Mouse (Mus musculus) liver, adult 2 months (tissue): ENCODE data around the gene Smndc1. TPM values are rescaled to one million over a fixed set of nuclear protein-coding genes. Genes with fewer than 3 reads are reported as not detected.

Experiments used
- DNase-seq: peaks from one replicate; pipeline ENCODE4 v3.0.0-alpha.2; 2011; ENCODE audit warnings: low read depth, low spot score; ENCODE audit errors: extremely low read depth
- H3K27ac ChIP-seq: fragments of 200-500 bp; replicated peaks from 2 replicates; pipeline ENCODE4 v1.5.1; 2012; ENCODE audit warnings: low read depth, mild to moderate bottlenecking, control low read depth, inconsistent platforms, low read length; ENCODE audit not compliant: insufficient read depth
- H3K27me3 ChIP-seq: fragments of 200-500 bp; 2 replicates; pipeline ENCODE4 v1.6.1; 2012; ENCODE audit warnings: mild to moderate bottlenecking, moderate library complexity, low read length, inconsistent platforms; ENCODE audit not compliant: control insufficient read depth, insufficient read depth
- H3K36me3 ChIP-seq: fragments of 200-500 bp; 2 replicates; pipeline ENCODE4 v1.6.1; 2012; ENCODE audit warnings: low read length, inconsistent platforms; ENCODE audit not compliant: control insufficient read depth, insufficient read depth
- H3K4me1 ChIP-seq: fragments of 200-500 bp; 2 replicates; pipeline ENCODE4 v1.6.1; 2011; ENCODE audit warnings: low read length; ENCODE audit not compliant: control insufficient read depth, insufficient read depth
- H3K4me3 ChIP-seq: fragments of 200-500 bp; 2 replicates; pipeline ENCODE4 v1.5.1; 2011; ENCODE audit warnings: low read depth, mild to moderate bottlenecking, control low read depth, low read length, moderate library complexity; ENCODE audit not compliant: insufficient read depth
- H3K79me2 ChIP-seq: fragments of 200-500 bp; 2 replicates; pipeline ENCODE4 v1.6.1; 2012; ENCODE audit warnings: inconsistent platforms, mild to moderate bottlenecking, low read length, moderate library complexity; ENCODE audit not compliant: control insufficient read depth, insufficient read depth
- H3K9ac ChIP-seq: fragments of 200-500 bp; 2 replicates; pipeline ENCODE4 v1.6.1; 2012; ENCODE audit warnings: low read depth, mild to moderate bottlenecking, control low read depth, inconsistent platforms, low read length
- CTCF ChIP-seq: fragments of 200-500 bp; IDR thresholded peaks from 2 replicates; pipeline ENCODE4 v1.5.1; 2011; ENCODE audit warnings: low read depth, low read length, control low read depth
- POLR2A ChIP-seq: fragments of 200-500 bp; IDR thresholded peaks from 2 replicates; pipeline ENCODE4 v1.6.1; 2011; ENCODE audit warnings: low read length, control low read depth; ENCODE audit not compliant: insufficient read depth; ENCODE audit errors: extremely low read depth
- whole genome bisulfite sequencing: fragments of 180-500 bp; shearing (Covaris S2); methylation state at CpG from one replicate; pipeline ENCODE4 v1.1.7; 2018; 5-methylcytosine and 5-hydroxymethylcytosine counted together
- polyA plus RNA-seq: library from polyadenylated mRNA; depleted of rRNA; stranded (reverse); fragments of >200 nt; gene quantifications from 2 replicates; pipeline ENCODE4 v1.2.3, GENCODE M21; 2012
- total RNA-seq: library from RNA; depleted of rRNA; stranded (reverse); fragments of >200 nt; gene quantifications from 2 replicates; pipeline ENCODE4 v1.2.3, GENCODE M21; 2014

The Smndc1 gene
- total and polyA plus RNA-seq, 2 experiments, result 1.6 to 8.1 TPM

GRCm38 (mm10) chr19:53364551-53364950, 25.8 kb downstream of the Smndc1 start:
- H3K27me3 ChIP-seq, result no peaks in the 10 kb centered on the region
- H3K4me1 ChIP-seq, result peaks cover 2% of the 10 kb centered on the region
- H3K79me2 ChIP-seq, result peaks cover 5% of the 10 kb centered on the region; the same call in 1 of the 2 replicates
- 65% methylated on average over 2 of the region's 2 CpGs for WGBS
- H3K27ac ChIP-seq, result no peak overlapping the region
- no peak for DNase-seq
- H3K36me3 ChIP-seq, result no peaks in the 10 kb centered on the region
- H3K9ac ChIP-seq, result no peak overlapping the region
- H3K4me3 ChIP-seq, result no peak overlapping the region
- TF ChIP-seq CTCF, result no peak

GRCm38 (mm10) chr19:53362967-53363366, 27.4 kb downstream of the Smndc1 start:
- Histone ChIP-seq H3K79me2 (peaks cover 3% of the 10 kb centered on the region; the same call in 1 of the 2 replicates), H3K36me3 (no peaks in the 10 kb centered on the region), H3K27ac (no peak overlapping the region), H3K27me3 (no peaks in the 10 kb centered on the region), H3K4me1 (peaks cover 3% of the 10 kb centered on the region), H3K9ac (no peak overlapping the region), H3K4me3 (no peak overlapping the region)
- WGBS, result 43% methylated on average over 2 of the region's 2 CpGs
- DNase-seq, result no peak
- TF ChIP-seq POLR2A, result no peak
- peak; percentile 56 for TF ChIP-seq CTCF

- 25% methylated on average over 8 of the region's 8 CpGs for WGBS
- Histone ChIP-seq H3K27ac (peak overlapping the region; percentile 96), H3K79me2 (no peaks in the 10 kb centered on the region), H3K4me3 (peak overlapping the region; percentile 54; the same call in 1 of the 2 replicates), H3K27me3 (no peaks in the 10 kb centered on the region), H3K4me1 (peaks cover 3% of the 10 kb centered on the region), H3K36me3 (no peaks in the 10 kb centered on the region), H3K9ac (peak overlapping the region; percentile 63)
- DNase-seq, result peak; percentile 95
- no peak for TF ChIP-seq CTCF
- no peak for TF ChIP-seq POLR2A
These were observed 30.0 kb downstream of the Smndc1 start for GRCm38 (mm10) chr19:53360265-53360958.

GRCm38 (mm10) chr19:53359160-53360033, 31.0 kb downstream of the Smndc1 start:
- peak overlapping the region; percentile 54 for H3K4me3 ChIP-seq
- TF ChIP-seq POLR2A, result 0 out of 2 replicates have a peak, but pooled peaks have one; percentile 27
- TF ChIP-seq CTCF, result no peak
- H3K79me2 ChIP-seq, result no peaks in the 10 kb centered on the region
- peak overlapping the region; percentile 96 for H3K27ac ChIP-seq
- H3K4me1 ChIP-seq, result peaks cover 3% of the 10 kb centered on the region; the same call in 1 of the 2 replicates
- peak overlapping the region; percentile 70 for H3K9ac ChIP-seq
- H3K36me3 ChIP-seq, result no peaks in the 10 kb centered on the region
- no peaks in the 10 kb centered on the region for H3K27me3 ChIP-seq
- DNase-seq, result peak; percentile 73
- 19% methylated on average over 22 of the region's 22 CpGs for WGBS

GRCm38 (mm10) chr19:53355065-53355464, 35.3 kb downstream of the Smndc1 start:
- H3K27ac ChIP-seq, result no peak overlapping the region
- H3K36me3 ChIP-seq, result no peaks in the 10 kb centered on the region
- no peak overlapping the region for H3K4me3 ChIP-seq
- WGBS, result 91% methylated on average over 16 of the region's 16 CpGs
- H3K27me3 ChIP-seq, result no peaks in the 10 kb centered on the region
- H3K9ac ChIP-seq, result no peak overlapping the region
- DNase-seq, result no peak
- no peak for TF ChIP-seq POLR2A
- TF ChIP-seq CTCF, result no peak
- no peaks in the 10 kb centered on the region; the same call in 1 of the 2 replicates for H3K79me2 ChIP-seq
- H3K4me1 ChIP-seq, result peaks cover 6% of the 10 kb centered on the region
